Mouse (Mus musculus) midbrain, embryonic 14.5 days (tissue): Measurements from ENCODE around the gene Cdh23. TPM values are rescaled to one million over a fixed set of nuclear protein-coding genes. Genes with fewer than 3 reads are reported as not detected.

Experiments used
- ATAC-seq: fragments of 200-750 bp; cut with Nextera tagmentation; 2 replicates; pipeline ENCODE4 v1.8.0; 2017; ENCODE audit warnings: moderate number of reproducible peaks, moderate library complexity; ENCODE audit not compliant: low FRiP score, low TSS enrichment
- DNase-seq: peaks from one replicate; pipeline ENCODE4 v3.0.0-alpha.2; 2015
- H3K27ac ChIP-seq: fragments of 300-500 bp; sonication (generic); replicated peaks from 2 replicates; pipeline ENCODE4 v1.5.1; 2014; ENCODE audit warnings: mild to moderate bottlenecking, low read depth, low read length, moderate library complexity
- H3K27me3 ChIP-seq: fragments of 300-500 bp; sonication (generic); 2 replicates; pipeline ENCODE4 v1.6.1; 2014; ENCODE audit warnings: low read length, control low read depth, mixed read lengths; ENCODE audit not compliant: control insufficient read depth, insufficient read depth
- H3K36me3 ChIP-seq: fragments of 300-500 bp; sonication (generic); 2 replicates; pipeline ENCODE4 v1.6.1; 2014; ENCODE audit warnings: low read length, control low read depth; ENCODE audit not compliant: control insufficient read depth, insufficient read depth
- H3K4me1 ChIP-seq: fragments of 300-500 bp; sonication (generic); 2 replicates; pipeline ENCODE4 v1.6.1; 2014; ENCODE audit warnings: mild to moderate bottlenecking, antibody characterized with exemption, low read length, control low read depth; ENCODE audit not compliant: control insufficient read depth, insufficient read depth
- H3K4me2 ChIP-seq: fragments of 300-500 bp; sonication (generic); 2 replicates; pipeline ENCODE4 v1.6.1; 2014; ENCODE audit warnings: mild to moderate bottlenecking, low read length, moderate library complexity
- H3K4me3 ChIP-seq: fragments of 300-500 bp; sonication (generic); replicated peaks from 2 replicates; pipeline ENCODE4 v1.5.1; 2014; ENCODE audit warnings: low read depth, low read length
- H3K9ac ChIP-seq: fragments of 300-500 bp; sonication (generic); replicated peaks from 2 replicates; pipeline ENCODE4 v1.6.1; 2014; ENCODE audit warnings: mild to moderate bottlenecking, low read length, moderate library complexity
- H3K9me3 ChIP-seq: fragments of 300-500 bp; sonication (generic); 2 replicates; pipeline ENCODE4 v1.6.1; 2016; ENCODE audit warnings: low read length, control low read depth, mixed read lengths; ENCODE audit not compliant: control insufficient read depth
- WGBS: fragments of 180-500 bp; shearing (Covaris S2); extraction: QIAGEN DNeasy Blood & Tissue Kit; methylation state at CpG from one replicate; pipeline ENCODE4 v1.1.7; 2014; 5-methylcytosine and 5-hydroxymethylcytosine counted together
- polyA plus RNA-seq: library from polyadenylated mRNA; unstranded; fragments of >200 nt; fragmentation: Nextera tagmentation; extraction: Ambion mirVana; gene quantifications from 2 replicates; pipeline ENCODE4 v1.2.1, GENCODE M21; 2014

Cdh23 gene
- polyA plus RNA-seq, 1 experiment from 2014 or later: 5.0 TPM

DNA sequence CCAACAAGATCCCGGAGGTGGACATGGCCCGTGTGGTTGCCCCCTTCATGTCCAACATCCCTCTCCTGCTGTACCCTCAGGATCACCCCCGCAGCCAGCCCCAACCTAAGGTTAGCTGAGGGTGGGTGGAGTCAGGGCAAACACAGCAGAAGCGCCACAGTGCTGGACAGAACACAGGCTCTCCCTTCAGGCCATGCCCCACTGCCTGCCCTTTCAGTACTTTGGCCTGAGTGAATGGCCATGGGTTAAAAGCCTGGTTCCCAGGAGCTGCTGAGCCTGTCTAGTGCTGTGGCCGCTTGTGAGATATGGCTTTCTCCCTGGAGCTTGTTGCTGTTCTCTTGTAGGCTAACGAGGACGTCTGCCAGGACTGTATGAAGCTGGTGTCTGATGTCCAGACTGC lies 401.7 kb downstream of the Cdh23 start:
- Histone ChIP-seq H3K36me3 (peaks cover 73% of the 10 kb centered on the region), H3K4me1 (no peaks in the 10 kb centered on the region), H3K4me3 (no peak overlapping the region), H3K27me3 (no peaks in the 10 kb centered on the region), H3K27ac (no peak overlapping the region), H3K4me2 (no peak overlapping the region), H3K9ac (no peak overlapping the region), H3K9me3 (no peaks in the 10 kb centered on the region)
- 89% methylated on average over 7 of the region's 7 CpGs for WGBS
- DNase-seq: no peak
- ATAC-seq: no peak

DNA sequence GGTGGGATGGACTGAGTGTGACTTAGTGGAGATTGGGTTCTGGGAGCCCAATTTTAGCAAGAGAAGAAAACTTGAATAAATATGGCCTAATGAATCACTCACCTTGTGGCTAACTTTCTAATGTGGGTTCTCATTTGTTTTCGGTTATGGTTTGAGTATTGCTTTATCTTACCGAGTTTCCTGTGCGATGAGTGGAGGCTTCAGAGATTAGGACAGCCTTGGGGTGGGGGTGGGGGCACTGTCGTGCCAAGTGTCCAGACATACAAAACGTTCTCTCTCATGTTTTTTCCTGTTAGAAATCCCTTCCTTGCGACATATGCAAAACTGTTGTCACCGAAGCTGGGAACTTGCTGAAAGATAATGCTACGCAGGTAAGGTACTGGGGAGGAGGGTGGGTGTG lies 404.1 kb downstream of the Cdh23 start:
- H3K4me2 ChIP-seq: no peak overlapping the region
- DNase-seq (no peak), ATAC-seq (no peak)
- peaks cover 11% of the 10 kb centered on the region for H3K4me1 ChIP-seq
- no peaks in the 10 kb centered on the region for H3K9me3 ChIP-seq
- H3K27me3 ChIP-seq: no peaks in the 10 kb centered on the region
- no peak overlapping the region for H3K27ac ChIP-seq
- WGBS: 95% methylated on average over 8 of the region's 8 CpGs
- H3K36me3 ChIP-seq: peaks cover 52% of the 10 kb centered on the region
- no peak overlapping the region for H3K9ac ChIP-seq
- H3K4me3 ChIP-seq: no peak overlapping the region

DNA sequence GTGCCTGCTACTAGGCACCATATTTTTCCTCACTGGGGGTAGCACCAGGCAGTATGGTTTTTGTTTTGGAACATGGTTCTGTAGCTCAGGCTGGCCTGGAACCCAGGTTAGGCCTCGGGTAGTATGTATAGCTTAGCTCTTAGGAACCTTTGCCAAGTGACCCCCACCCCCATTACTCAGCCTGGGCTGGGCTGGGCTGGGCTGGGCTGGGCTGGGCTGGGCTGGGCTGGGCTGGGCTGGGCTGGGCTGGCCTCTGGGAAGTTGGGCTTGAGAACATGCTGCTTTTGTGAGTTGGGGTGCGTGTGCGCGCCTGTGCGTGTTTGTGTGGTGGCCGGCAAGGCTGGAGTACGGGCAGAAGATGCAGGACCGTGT lies 405.6 kb downstream of the Cdh23 start:
- DNase-seq (no peak), ATAC-seq (no peak)
- Histone ChIP-seq H3K4me1 (peaks cover 26% of the 10 kb centered on the region), H3K9me3 (no peaks in the 10 kb centered on the region), H3K4me3 (no peak overlapping the region), H3K36me3 (peaks cover 39% of the 10 kb centered on the region), H3K9ac (no peak overlapping the region), H3K27me3 (no peaks in the 10 kb centered on the region), H3K27ac (no peak overlapping the region), H3K4me2 (no peak overlapping the region)
- WGBS: 83% methylated on average over 8 of the region's 8 CpGs

DNA sequence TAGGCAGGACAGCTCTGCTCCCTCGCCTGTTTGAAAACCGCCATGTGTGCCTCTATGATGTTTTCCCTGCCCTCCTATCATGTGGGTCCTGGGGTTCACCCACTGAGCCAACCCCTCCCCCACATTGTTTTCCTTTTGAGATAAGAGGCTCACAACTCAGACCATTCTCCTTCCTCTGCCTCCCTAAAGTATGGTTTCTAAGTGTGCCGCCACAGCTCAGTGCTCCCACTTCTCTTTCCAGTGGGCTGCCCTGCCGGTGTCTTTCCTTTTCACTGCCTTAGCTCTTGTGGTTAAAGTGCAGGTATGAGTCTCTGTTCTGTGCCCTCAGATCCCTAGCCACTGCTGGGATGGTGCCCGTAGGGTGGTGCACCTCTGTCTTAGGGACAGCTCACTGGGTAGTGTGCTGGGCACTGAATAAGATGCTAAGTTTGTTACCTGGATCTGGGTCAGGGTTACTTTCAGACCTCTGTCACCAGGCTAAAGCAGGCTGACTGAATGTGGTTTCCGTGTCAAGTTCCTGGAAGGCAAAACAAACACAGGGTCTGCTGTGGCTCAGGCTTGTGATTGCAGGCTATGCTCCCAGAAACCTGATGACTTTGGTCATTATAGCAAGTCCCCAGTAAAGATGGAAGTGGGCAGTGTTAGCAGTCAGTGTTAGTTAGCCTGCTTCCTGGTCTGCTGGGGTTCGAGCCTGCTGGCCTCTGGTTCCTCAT lies 406.1 kb downstream of the Cdh23 start:
- 67% methylated on average over 7 of the region's 7 CpGs for WGBS
- no peak overlapping the region for H3K27ac ChIP-seq
- no peak overlapping the region for H3K9ac ChIP-seq
- H3K4me1 ChIP-seq: peaks cover 32% of the 10 kb centered on the region
- H3K27me3 ChIP-seq: no peaks in the 10 kb centered on the region
- no peak for ATAC-seq
- DNase-seq: no peak
- no peak overlapping the region for H3K4me3 ChIP-seq
- no peaks in the 10 kb centered on the region for H3K9me3 ChIP-seq
- no peak overlapping the region for H3K4me2 ChIP-seq
- H3K36me3 ChIP-seq: peaks cover 34% of the 10 kb centered on the region

DNA sequence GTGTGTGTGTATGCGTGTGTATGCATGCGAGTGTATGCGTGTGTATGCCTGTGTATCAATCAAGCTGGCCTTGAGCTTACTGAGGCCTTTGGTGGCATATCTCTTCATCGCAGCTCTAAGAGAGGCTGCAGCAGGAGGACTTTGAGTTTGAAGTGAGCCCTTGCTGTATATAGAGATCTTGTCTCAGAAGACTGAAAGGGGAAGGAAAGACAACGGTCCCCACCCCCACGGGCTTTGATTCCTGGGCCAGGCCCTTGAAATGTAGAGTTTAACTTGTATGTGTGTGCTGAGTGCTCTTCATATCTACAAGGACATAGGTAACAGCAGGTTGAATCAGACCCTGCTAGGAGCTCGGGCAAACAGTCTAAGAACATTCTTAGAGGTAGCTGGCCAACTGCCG lies 407.1 kb downstream of the Cdh23 start:
- WGBS: 89% methylated on average over 8 of the region's 8 CpGs
- Histone ChIP-seq H3K4me2 (no peak overlapping the region), H3K36me3 (peaks cover 24% of the 10 kb centered on the region), H3K27me3 (no peaks in the 10 kb centered on the region), H3K27ac (no peak overlapping the region), H3K9ac (no peak overlapping the region), H3K9me3 (no peaks in the 10 kb centered on the region), H3K4me1 (peaks cover 41% of the 10 kb centered on the region), H3K4me3 (no peak overlapping the region)
- ATAC-seq (no peak), DNase-seq (no peak)

DNA sequence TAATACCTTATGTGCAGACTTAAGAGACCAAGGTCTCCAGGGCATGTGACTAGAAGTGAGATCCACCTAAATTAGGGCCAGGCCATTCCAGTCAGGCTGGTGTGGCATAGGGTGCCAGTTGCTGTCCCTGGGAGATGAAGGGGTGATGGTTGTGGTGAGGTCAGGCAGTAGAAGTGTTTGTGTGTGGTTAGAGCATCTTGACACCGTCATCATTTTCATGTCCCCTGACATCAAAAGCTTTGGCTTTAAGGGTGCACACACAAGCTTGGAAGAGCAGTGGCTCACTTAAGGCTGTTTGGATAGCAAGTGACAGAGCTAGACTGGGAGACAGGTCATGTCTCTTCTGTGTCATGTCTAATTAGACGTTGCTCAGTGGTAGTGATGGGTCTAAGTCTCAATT lies 408.6 kb downstream of the Cdh23 start:
- Histone ChIP-seq H3K27ac (no peak overlapping the region), H3K4me1 (peaks cover 55% of the 10 kb centered on the region), H3K27me3 (no peaks in the 10 kb centered on the region), H3K36me3 (peaks cover 9% of the 10 kb centered on the region), H3K9ac (no peak overlapping the region), H3K9me3 (no peaks in the 10 kb centered on the region), H3K4me2 (no peak overlapping the region), H3K4me3 (no peak overlapping the region)
- no peak for DNase-seq
- no peak for ATAC-seq
- 78% methylated on average over 2 of the region's 2 CpGs for WGBS

DNA sequence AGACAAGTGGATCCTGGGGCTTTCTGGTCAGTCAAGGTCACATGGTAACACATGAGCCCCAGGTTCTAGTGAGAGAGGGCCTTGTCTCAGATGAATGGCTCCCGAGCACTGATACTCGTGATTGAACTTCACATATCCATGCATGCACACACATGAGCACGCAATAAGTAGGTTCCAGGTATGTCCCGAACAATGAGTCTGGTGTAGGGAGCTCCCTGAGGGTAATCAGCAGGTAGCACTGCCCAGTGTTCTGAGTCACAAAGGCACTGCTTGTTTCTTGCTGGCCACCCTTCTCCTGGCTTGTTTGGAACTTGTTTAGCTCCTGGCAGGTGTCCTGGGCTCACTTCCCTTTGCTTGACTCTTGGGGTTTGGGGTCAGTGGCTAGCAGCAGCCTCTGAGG lies 409.1 kb downstream of the Cdh23 start:
- H3K27ac ChIP-seq: no peak overlapping the region; the same call in 1 of the 2 replicates
- DNase-seq (no peak), ATAC-seq (no peak)
- H3K9ac ChIP-seq: no peak overlapping the region
- H3K4me3 ChIP-seq: no peak overlapping the region
- H3K4me2 ChIP-seq: no peak overlapping the region
- WGBS: 89% methylated on average over 4 of the region's 4 CpGs
- no peaks in the 10 kb centered on the region for H3K9me3 ChIP-seq
- H3K36me3 ChIP-seq: peaks cover 3% of the 10 kb centered on the region; the same call in 1 of the 2 replicates
- peaks cover 60% of the 10 kb centered on the region for H3K4me1 ChIP-seq
- no peaks in the 10 kb centered on the region for H3K27me3 ChIP-seq

DNA sequence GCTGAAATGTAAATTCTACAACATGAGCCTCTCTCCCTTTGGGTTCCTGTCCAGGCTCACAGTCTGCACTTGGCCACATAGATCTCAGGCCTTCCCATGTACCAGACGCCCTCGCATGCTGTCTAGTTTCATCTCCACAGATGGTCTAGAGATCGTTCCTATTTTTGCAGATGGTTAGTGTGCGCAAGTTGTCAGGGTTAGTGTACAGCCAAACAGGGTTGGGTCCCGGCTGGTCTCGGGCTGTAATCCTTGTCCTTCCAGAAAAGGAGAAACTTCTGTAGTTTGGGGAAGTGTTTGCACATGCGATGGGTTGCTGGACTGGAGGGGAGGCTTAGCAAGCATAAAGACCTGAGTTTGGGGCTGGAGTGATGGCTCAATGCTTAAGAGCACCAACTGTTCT lies 409.7 kb downstream of the Cdh23 start:
- WGBS: 94% methylated on average over 7 of the region's 7 CpGs
- Histone ChIP-seq H3K27ac (peak overlapping the region; percentile 85; the same call in 1 of the 2 replicates), H3K9ac (0 out of 2 replicates have a peak overlapping the region, but pooled peaks have one; percentile 16), H3K27me3 (no peaks in the 10 kb centered on the region), H3K4me1 (peaks cover 66% of the 10 kb centered on the region), H3K4me2 (peak overlapping the region; percentile 48), H3K4me3 (no peak overlapping the region), H3K36me3 (0 out of 2 replicates have a peak, but pooled peaks cover 1% of the 10 kb centered on the region), H3K9me3 (no peaks in the 10 kb centered on the region)
- ATAC-seq (no peak), DNase-seq (no peak)

DNA sequence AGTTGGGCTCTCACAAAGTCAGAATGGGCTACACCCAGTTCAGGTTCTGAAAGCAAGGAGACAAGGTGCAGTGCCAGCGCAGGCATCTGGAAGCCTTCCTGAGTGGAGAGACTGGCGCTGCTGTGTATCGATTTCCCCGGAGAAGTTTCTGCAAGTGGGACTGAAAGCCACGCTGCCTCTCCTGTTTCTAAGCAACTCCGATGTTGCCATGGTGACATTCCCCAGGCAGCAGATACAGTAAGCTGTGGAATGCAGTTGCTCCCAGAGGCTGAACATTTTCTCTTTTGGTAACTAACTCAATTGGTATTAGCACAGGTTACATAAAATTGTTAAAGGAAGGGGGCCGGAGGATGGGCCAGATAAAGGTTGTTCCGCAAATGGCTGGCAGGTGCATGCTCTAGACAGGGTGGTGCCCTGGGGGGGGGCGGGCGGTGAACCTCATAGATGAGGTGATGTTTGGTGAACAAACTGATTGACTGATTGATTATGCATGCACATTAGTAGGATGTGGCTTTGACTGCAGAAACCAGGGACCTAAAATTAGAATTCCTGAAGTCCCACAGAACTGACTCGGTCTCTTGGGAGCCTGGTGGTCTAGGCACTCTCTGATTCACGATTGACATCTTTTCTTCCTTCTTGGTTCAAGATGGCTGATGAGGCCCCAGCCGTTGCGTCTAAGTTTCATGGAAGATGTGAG lies 410.5 kb downstream of the Cdh23 start:
- WGBS: 11% methylated on average over 14 of the region's 14 CpGs
- Histone ChIP-seq H3K9me3 (no peaks in the 10 kb centered on the region), H3K4me1 (peaks cover 71% of the 10 kb centered on the region), H3K27me3 (no peaks in the 10 kb centered on the region), H3K4me3 (peak overlapping the region; percentile 11), H3K36me3 (no peaks in the 10 kb centered on the region), H3K27ac (peak overlapping the region; percentile 85), H3K4me2 (peak overlapping the region; percentile 48), H3K9ac (0 out of 2 replicates have a peak overlapping the region, but pooled peaks have one; percentile 16)
- ATAC-seq (peak; percentile 76), DNase-seq (peak; percentile 93)
